Comparison of ENCODE assay signal across 26 mouse cellular contexts in the genomic region with DNA sequence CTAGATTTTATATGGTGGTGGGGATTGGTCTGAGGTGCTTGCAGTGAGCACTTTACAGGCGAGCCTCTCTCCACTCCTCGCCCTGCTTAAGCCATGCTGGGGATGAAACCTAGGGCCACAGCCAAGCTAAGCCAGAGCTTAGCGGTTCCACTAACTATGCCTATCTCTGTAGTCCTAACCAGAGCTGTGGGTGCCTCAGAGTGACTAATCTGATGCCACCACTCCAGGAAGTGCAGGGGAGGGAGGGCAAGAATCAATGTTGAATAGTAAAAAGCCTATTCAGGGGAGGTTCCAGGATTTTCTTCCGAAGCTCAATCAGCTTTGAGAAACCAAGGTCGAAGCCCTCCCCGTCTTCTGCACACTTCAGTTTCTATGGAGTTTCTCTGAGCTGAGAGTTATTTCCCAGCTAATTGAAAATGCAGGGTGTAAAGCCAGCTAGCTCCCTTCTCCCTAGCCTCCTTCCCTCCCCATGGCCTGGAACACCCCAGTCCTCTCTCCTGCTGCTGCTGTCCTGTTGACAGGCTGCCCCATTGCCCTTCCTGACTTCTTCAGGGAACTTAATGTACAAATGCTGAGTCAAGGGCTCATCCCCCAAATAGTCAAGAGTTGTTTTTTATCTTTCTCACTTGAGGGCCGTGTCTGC. TPM values are rescaled to one million over a fixed set of nuclear protein-coding genes. Genes with fewer than 3 reads are reported as not detected.
"Had no signal": no experiment of that assay in that cellular context is flagged by ENCODE, and none has a peak within 500 bp of the region (broad histone marks: within the 10 kb centered on the region; RNA-seq: fewer than 3 reads in every experiment).

No protein-coding gene starts in this region.

- H3K9me3 ChIP-seq: limb, embryonic 10.5 days; liver, embryonic 12.5 days; liver, embryonic 15.5 days; lung, embryonic 15.5 days; stomach, embryonic 15.5 days had no signal

- H3K4me3 ChIP-seq: layer of hippocampus, adult 2 months; limb, embryonic 10.5 days; limb, embryonic 13.5 days; liver, embryonic 12.5 days; liver, embryonic 15.5 days; lung, embryonic 15.5 days; midbrain, embryonic 12.5 days; myocyte; neural tube, embryonic 13.5 days; stomach, embryonic 15.5 days had no signal

- H3K4me1 ChIP-seq: limb, embryonic 10.5 days; limb, embryonic 13.5 days; liver, embryonic 12.5 days; liver, embryonic 15.5 days; lung, embryonic 15.5 days; midbrain, embryonic 12.5 days; stomach, embryonic 15.5 days had no signal

- H3K27ac ChIP-seq: kidney, postnatal 0 days; layer of hippocampus, adult 2 months; limb, embryonic 10.5 days; limb, embryonic 13.5 days; liver, embryonic 12.5 days; liver, embryonic 15.5 days; lung, embryonic 15.5 days; midbrain, embryonic 12.5 days; neural tube, embryonic 13.5 days; stomach, embryonic 15.5 days had no signal

- H3K4me2 ChIP-seq: limb, embryonic 13.5 days; liver, embryonic 12.5 days; liver, embryonic 15.5 days; lung, embryonic 15.5 days; midbrain, embryonic 12.5 days; neural tube, embryonic 13.5 days; stomach, embryonic 15.5 days had no signal

- DNase-seq: kidney, postnatal 25 days; layer of hippocampus, adult 9-11 months; liver; lung, adult 18-20 months; lung, postnatal 10 days; lung, postnatal 36 days; retina, postnatal 1 day; right cerebral cortex, postnatal 25 days; spleen, adult 18-20 months; thymus, adult 2 months; thymus, postnatal 14 days; thymus, postnatal 4 days had no signal

- H3K27me3 ChIP-seq: limb, embryonic 13.5 days; liver, embryonic 12.5 days; liver, embryonic 15.5 days; lung, embryonic 15.5 days; midbrain, embryonic 12.5 days; neural tube, embryonic 13.5 days; stomach, embryonic 15.5 days had no signal

- ATAC-seq: liver, embryonic 12.5 days; midbrain, embryonic 16.5 days had no signal

- H3K36me3 ChIP-seq: limb, embryonic 10.5 days; liver, embryonic 12.5 days; liver, embryonic 15.5 days; lung, embryonic 15.5 days; midbrain, embryonic 12.5 days; neural tube, embryonic 13.5 days; stomach, embryonic 15.5 days had no signal

- H3K9ac ChIP-seq: limb, embryonic 13.5 days; liver, embryonic 12.5 days; liver, embryonic 15.5 days; lung, embryonic 15.5 days; midbrain, embryonic 12.5 days; neural tube, embryonic 13.5 days; stomach, embryonic 15.5 days had no signal

RNA-seq across cellular contexts. Expression of a gene that starts 20.7 kb away (rescaled TPM):
- total RNA-seq: monocyte, adult 5-6 weeks; neutrophil, adult 5-6 weeks had no signal
